Mouse (Mus musculus) neural tube, embryonic 11.5 days (tissue): ENCODE data around the gene Trim42. TPM values are rescaled to one million over a fixed set of nuclear protein-coding genes. Genes with fewer than 3 reads are reported as not detected.

Experiments
- ATAC-seq: fragments of 200-750 bp; cut with Nextera tagmentation; 2 replicates; pipeline ENCODE4 v1.8.0; 2017; ENCODE audit warnings: moderate number of reproducible peaks, mild to moderate bottlenecking, moderate TSS enrichment, moderate library complexity; ENCODE audit not compliant: insufficient read depth, low FRiP score, low TSS enrichment
- DNase-seq: peaks from one replicate; pipeline ENCODE4 v3.0.0-alpha.2; 2015; ENCODE audit warnings: low spot score
- H3K27ac ChIP-seq: fragments of 300-500 bp; sonication (generic); 2 replicates; pipeline ENCODE4 v1.5.1; 2014; ENCODE audit warnings: low read depth, mild to moderate bottlenecking, low read length
- H3K27me3 ChIP-seq: fragments of 300-500 bp; sonication (generic); 2 replicates; pipeline ENCODE4 v1.6.1; 2014; ENCODE audit warnings: mild to moderate bottlenecking, low read length, mixed read lengths; ENCODE audit not compliant: control insufficient read depth, insufficient read depth
- H3K36me3 ChIP-seq: fragments of 300-500 bp; sonication (generic); 2 replicates; pipeline ENCODE4 v1.6.1; 2014; ENCODE audit warnings: mild to moderate bottlenecking, low read length, moderate library complexity, mixed read lengths; ENCODE audit not compliant: control insufficient read depth, insufficient read depth
- H3K4me1 ChIP-seq: fragments of 300-500 bp; sonication (generic); 2 replicates; pipeline ENCODE4 v1.6.1; 2014; ENCODE audit warnings: low read length, mixed read lengths; ENCODE audit not compliant: control insufficient read depth, insufficient read depth
- H3K4me2 ChIP-seq: fragments of 300-500 bp; sonication (generic); 2 replicates; pipeline ENCODE4 v1.6.1; 2014; ENCODE audit warnings: low read depth, mild to moderate bottlenecking, moderate library complexity
- H3K4me3 ChIP-seq: fragments of 300-500 bp; sonication (generic); 2 replicates; pipeline ENCODE4 v1.5.1; 2014; ENCODE audit warnings: low read depth, low read length
- H3K9ac ChIP-seq: fragments of 300-500 bp; sonication (generic); 2 replicates; pipeline ENCODE4 v1.6.1; 2014; ENCODE audit warnings: mild to moderate bottlenecking, low read length
- H3K9me3 ChIP-seq: fragments of 300-500 bp; sonication (generic); 2 replicates; pipeline ENCODE4 v1.6.1; 2016; ENCODE audit warnings: low read length; ENCODE audit not compliant: control insufficient read depth
- WGBS: fragments of 180-500 bp; shearing (Covaris S2); extraction: QIAGEN DNeasy Blood & Tissue Kit; methylation state at CpG from one replicate; pipeline ENCODE4 v1.1.7; 2014; 5-methylcytosine and 5-hydroxymethylcytosine counted together
- polyA plus RNA-seq: library from polyadenylated mRNA; unstranded; fragments of >200 nt; fragmentation: Nextera tagmentation; extraction: Ambion mirVana; gene quantifications from 2 replicates; pipeline ENCODE4 v1.2.1, GENCODE M21; 2014

Trim42 gene
- polyA plus RNA-seq, 1 experiment from 2014 or later: not detected

DNA sequence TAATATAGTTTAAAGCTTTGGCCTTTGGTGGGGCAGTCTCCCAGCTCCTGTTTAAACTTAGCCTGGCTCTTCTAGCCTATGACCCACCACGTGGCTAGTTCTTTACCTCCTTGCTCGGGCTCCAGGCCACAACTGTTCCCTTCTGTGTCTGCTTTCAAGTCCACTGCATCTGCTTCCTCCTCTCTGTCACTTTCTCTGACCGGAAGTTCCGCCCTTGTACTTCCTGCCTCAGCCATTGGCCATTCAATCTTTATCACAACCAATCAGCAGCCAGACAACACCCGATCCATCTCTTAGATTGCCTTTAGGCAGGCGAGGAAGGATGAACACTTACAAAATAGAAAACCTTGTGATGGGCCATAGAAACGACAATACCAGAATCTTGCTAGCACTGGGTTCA is 58.1 kb downstream of the Trim42 start:
- Histone ChIP-seq H3K27ac (no peak overlapping the region), H3K36me3 (no peaks in the 10 kb centered on the region), H3K9me3 (no peaks in the 10 kb centered on the region), H3K9ac (no peak overlapping the region), H3K4me1 (no peaks in the 10 kb centered on the region), H3K27me3 (no peaks in the 10 kb centered on the region), H3K4me2 (no peak overlapping the region), H3K4me3 (no peak overlapping the region)
- ATAC-seq (no peak), DNase-seq (no peak)
- WGBS: 85% methylated on average over 7 of the region's 7 CpGs

DNA sequence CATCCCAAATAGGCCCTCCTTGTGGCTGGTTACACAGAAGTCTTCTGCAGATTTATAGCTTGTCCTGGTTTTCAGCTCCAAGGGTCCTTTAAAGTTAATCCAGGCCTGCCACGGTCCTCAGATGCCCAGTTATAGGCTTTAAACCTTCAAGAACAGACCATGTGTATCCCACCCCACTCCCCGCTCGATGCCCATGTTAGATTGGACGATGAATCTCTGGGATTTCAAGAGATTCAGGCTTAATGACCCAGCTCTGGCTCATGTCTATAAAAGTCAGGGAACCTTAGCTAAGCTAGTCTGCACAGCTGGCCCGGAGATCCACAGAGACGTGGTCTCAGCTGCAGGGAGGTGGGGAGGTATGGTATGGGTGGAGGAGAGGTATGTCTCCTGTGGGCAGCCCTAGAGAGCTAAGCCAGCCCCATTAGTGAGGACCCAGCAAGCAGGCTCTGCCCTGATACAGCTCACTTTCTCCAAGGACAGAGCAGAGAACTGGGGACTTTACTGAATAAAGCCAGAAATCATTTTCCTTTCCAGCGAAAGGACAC is 60.2 kb downstream of the Trim42 start:
- H3K4me1 ChIP-seq: no peaks in the 10 kb centered on the region
- no peak overlapping the region for H3K4me3 ChIP-seq
- no peaks in the 10 kb centered on the region for H3K27me3 ChIP-seq
- ATAC-seq: no peak
- no peak for DNase-seq
- no peak overlapping the region for H3K9ac ChIP-seq
- no peak overlapping the region for H3K27ac ChIP-seq
- no peaks in the 10 kb centered on the region for H3K36me3 ChIP-seq
- H3K9me3 ChIP-seq: no peaks in the 10 kb centered on the region
- no peak overlapping the region for H3K4me2 ChIP-seq
- WGBS: 85% methylated on average over 7 of the region's 7 CpGs

DNA sequence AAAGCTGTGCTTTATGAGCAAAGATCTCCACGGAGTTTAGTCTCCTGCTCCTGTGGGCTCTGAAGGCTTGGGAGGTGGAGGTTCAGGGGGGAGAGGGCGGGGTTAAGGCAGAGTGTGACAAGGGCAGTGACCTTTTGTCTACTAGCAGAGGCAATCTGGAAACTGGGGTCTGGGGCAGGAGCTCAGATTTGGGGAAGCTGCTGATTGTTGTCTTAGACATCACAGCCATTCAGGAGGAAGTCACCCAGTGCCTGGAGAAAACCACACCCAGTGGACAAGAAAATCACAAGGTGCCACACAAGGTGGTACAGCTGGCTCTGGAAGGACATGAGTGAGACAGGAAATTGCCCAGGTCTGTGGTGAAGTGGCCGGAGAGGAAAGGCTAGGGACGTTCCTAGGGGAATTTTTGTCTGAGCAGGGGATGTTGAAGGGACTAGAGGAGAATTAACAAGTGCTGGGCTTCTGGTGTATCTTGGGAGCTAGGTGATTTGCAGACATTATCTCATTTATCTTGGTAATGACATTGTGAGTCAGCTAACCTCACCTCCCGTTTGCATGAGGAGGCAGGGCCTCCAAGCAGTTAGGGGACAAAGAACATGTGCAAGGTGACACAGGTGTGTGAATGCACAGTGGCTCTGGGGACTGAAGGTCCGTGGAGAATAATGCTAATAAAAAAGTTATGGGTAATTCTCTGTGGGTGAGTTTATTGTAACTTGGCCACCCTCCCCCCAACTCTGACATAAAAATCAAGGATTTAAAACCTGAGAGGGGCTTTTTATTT is 61.9 kb downstream of the Trim42 start:
- no peaks in the 10 kb centered on the region for H3K27me3 ChIP-seq
- DNase-seq (no peak), ATAC-seq (no peak)
- H3K9me3 ChIP-seq: no peaks in the 10 kb centered on the region
- H3K27ac ChIP-seq: no peak overlapping the region
- no peak overlapping the region for H3K9ac ChIP-seq
- no peak overlapping the region for H3K4me3 ChIP-seq
- 58% methylated on average over 6 of the region's 6 CpGs for WGBS
- H3K36me3 ChIP-seq: no peaks in the 10 kb centered on the region
- H3K4me1 ChIP-seq: no peaks in the 10 kb centered on the region
- no peak overlapping the region for H3K4me2 ChIP-seq
